24 mouse cellular contexts compared by ENCODE assay signal in genomic region chr11:106173228-106173627, GRCm38 (mm10). TPM values are rescaled to one million over a fixed set of nuclear protein-coding genes. Genes with fewer than 3 reads are reported as not detected.
"Had no signal": no experiment of that assay in that cellular context is flagged by ENCODE, and none has a peak within 500 bp of the region (broad histone marks: within the 10 kb centered on the region; RNA-seq: fewer than 3 reads in every experiment).

No protein-coding gene starts in this region.

- H3K4me1 ChIP-seq: lung, embryonic 15.5 days; midbrain, embryonic 12.5 days; midbrain, embryonic 15.5 days; neural tube, embryonic 13.5 days; neural tube, embryonic 15.5 days; stomach, embryonic 15.5 days had no signal

- H3K27me3 ChIP-seq: liver, embryonic 15.5 days; lung, embryonic 15.5 days; megakaryocyte, embryonic 14.5 days; midbrain, embryonic 12.5 days; midbrain, embryonic 15.5 days; neural tube, embryonic 13.5 days; neural tube, embryonic 15.5 days; stomach, embryonic 15.5 days had no signal

- H3K9ac ChIP-seq: liver, embryonic 15.5 days; liver, postnatal 0 days; lung, embryonic 15.5 days; midbrain, embryonic 12.5 days; midbrain, embryonic 15.5 days; neural tube, embryonic 13.5 days; neural tube, embryonic 15.5 days; stomach, embryonic 15.5 days had no signal

- H3K9me3 ChIP-seq: liver, embryonic 15.5 days; lung, embryonic 15.5 days; megakaryocyte, embryonic 14.5 days; midbrain, embryonic 12.5 days; midbrain, embryonic 15.5 days; neural tube, embryonic 13.5 days; neural tube, embryonic 15.5 days; stomach, embryonic 15.5 days had no signal

- H3K27ac ChIP-seq: liver, embryonic 15.5 days; lung, embryonic 15.5 days; macrophage; midbrain, embryonic 12.5 days; midbrain, embryonic 15.5 days; neural tube, embryonic 13.5 days; neural tube, embryonic 15.5 days; stomach, embryonic 15.5 days; stomach, postnatal 0 days had no signal

- DNase-seq: liver, postnatal 0 days; lung, adult 2 months; lung, postnatal 14 days; lung, postnatal 36 days; right cerebral cortex, postnatal 14 days; thymus, adult 2 months; thymus, postnatal 25 days; thymus, postnatal 4 days had no signal

- ATAC-seq: liver, postnatal 0 days; lung, postnatal 0 days; midbrain, embryonic 15.5 days had no signal

- H3K4me3 ChIP-seq: liver, embryonic 15.5 days; lung, embryonic 15.5 days; midbrain, embryonic 12.5 days; midbrain, embryonic 15.5 days; myocyte; neural tube, embryonic 13.5 days; neural tube, embryonic 15.5 days; stomach, embryonic 15.5 days had no signal

RNA-seq across cellular contexts. Expression of gene Gm10840, which starts 12.6 kb away (rescaled TPM):
- total RNA-seq: midbrain, postnatal 0 days had no signal
- polyA plus RNA-seq: liver, embryonic 15.5 days; liver, postnatal 0 days; lung, adult 2 months; lung, embryonic 15.5 days; lung, postnatal 0 days; macrophage; midbrain, postnatal 0 days; myocyte; neural tube, embryonic 11.5 days; neural tube, embryonic 13.5 days; neural tube, embryonic 15.5 days; spleen, adult 2 months; stomach, embryonic 15.5 days; stomach, postnatal 0 days; thymus, adult 2 months; urinary bladder, adult 2 months had no signal
